Mouse (Mus musculus): ENCODE measurements at regions not wholly inside any gene's neighbourhood (a gene's known extent, or its start where the extent isn't known, plus 50 kb on each side); places are given as distances from the start of the nearest gene placed in this dataset.
"Not testable (repeated sequence)": the region's sequence is repeated elsewhere in the genome, so short reads cannot be mapped to it uniquely, and the experiment has no call there.

DNA sequence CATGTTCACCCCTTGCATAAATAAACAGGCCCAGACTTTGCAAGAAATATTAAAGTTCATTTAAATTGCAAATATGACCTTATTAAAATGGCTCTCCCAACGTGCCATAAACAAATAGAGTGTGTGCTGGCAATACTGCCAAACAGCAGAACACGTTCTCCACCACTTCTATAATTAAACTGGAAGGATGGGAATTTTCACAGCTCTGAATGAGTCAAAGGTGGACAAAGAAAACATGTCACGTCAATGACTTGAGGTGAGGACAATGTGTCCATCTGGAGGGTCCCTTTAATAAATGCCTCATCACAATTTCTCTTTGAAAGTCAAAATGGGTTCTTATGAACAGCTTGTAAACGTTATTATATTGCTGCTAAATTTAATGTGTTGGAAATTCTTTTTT is 114.8 kb downstream of the Galc start:
- H3K9me3 ChIP-seq (ENCODE audit: control insufficient read depth, low read length), result no peaks in the 10 kb centered on the region
- H3K27ac ChIP-seq (replicated peaks; ENCODE audit: low read depth, low read length), result no peak overlapping the region
- H3K27me3 ChIP-seq (replicated peaks; ENCODE audit: control insufficient read depth, insufficient read depth, low read length), result no peaks in the 10 kb centered on the region
- ATAC-seq (ENCODE audit: low read depth) (no peak), DNase-seq (ENCODE audit: low spot score) (no peak)
- H3K4me1 ChIP-seq (ENCODE audit: control insufficient read depth, insufficient read depth, low read length), result no peaks in the 10 kb centered on the region
- WGBS, result 75% methylated on average over 4 of the region's 4 CpGs
- H3K36me3 ChIP-seq (ENCODE audit: control insufficient read depth, insufficient read depth, low read length), result no peaks in the 10 kb centered on the region
- H3K4me2 ChIP-seq (ENCODE audit: low read depth, low read length), result no peak overlapping the region
- H3K9ac ChIP-seq (ENCODE audit: low read depth, low read length), result no peak overlapping the region
- H3K4me3 ChIP-seq (ENCODE audit: low read depth, low read length), result no peak overlapping the region

DNA sequence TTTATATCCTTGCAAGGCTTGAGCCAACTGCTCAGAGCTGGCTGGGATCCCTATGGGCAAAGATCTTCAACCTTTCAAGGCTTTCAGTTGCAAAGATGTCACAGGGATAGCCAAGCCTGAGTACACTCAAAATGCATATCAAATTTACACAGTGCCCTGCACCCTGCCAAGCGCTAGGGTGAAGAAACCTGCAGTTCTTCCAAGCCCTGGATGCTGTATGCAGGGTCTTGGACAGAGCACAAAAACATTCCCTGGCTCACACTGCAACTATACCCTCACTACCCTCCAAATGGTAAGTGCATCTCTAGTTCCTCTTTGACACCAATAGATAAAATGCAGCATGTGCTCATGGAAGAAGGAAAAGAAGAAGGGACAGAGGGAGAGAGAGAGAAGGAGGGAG is 116.1 kb downstream of the Galc start:
- H3K4me2 ChIP-seq (ENCODE audit: low read depth, low read length), result no peak overlapping the region
- H3K36me3 ChIP-seq (ENCODE audit: control insufficient read depth, insufficient read depth, low read length), result no peaks in the 10 kb centered on the region
- H3K9me3 ChIP-seq (ENCODE audit: control insufficient read depth, low read length), result no peaks in the 10 kb centered on the region
- no peaks in the 10 kb centered on the region for H3K27me3 ChIP-seq (replicated peaks; ENCODE audit: control insufficient read depth, insufficient read depth, low read length)
- H3K4me3 ChIP-seq (ENCODE audit: low read depth, low read length), result no peak overlapping the region
- DNase-seq (ENCODE audit: low spot score) (no peak), ATAC-seq (ENCODE audit: low read depth) (no peak)
- H3K27ac ChIP-seq (replicated peaks; ENCODE audit: low read depth, low read length), result no peak overlapping the region
- no peak overlapping the region for H3K9ac ChIP-seq (ENCODE audit: low read depth, low read length)
- H3K4me1 ChIP-seq (ENCODE audit: control insufficient read depth, insufficient read depth, low read length), result no peaks in the 10 kb centered on the region
- WGBS, result 89% methylated on average over 1 of the region's 1 CpGs

DNA sequence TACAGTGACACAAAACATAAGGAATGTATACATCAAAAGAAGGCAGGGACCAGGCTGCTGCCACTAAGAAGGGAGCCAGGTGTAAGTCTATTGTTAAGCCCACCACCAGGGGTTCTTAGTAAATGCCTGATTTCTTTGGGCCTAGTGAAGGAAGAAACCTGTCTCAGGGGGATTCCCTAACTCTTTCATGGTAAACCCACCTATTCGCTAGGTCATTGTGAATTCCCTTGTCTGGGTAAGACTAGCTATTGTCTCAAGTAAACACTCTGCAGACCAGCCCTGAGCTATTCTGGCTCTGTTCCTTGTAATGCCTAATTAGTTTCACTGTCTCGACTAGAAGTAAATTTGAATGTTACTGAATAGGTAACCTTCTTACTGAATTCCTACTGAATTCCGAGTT is 119.4 kb downstream of the Galc start:
- H3K27me3 ChIP-seq (replicated peaks; ENCODE audit: control insufficient read depth, insufficient read depth, low read length); DNase-seq (ENCODE audit: low spot score); H3K4me1 ChIP-seq (ENCODE audit: control insufficient read depth, insufficient read depth, low read length); H3K4me2 ChIP-seq (ENCODE audit: low read depth, low read length); H3K4me3 ChIP-seq (ENCODE audit: low read depth, low read length); H3K9me3 ChIP-seq (ENCODE audit: control insufficient read depth, low read length); H3K9ac ChIP-seq (ENCODE audit: low read depth, low read length); H3K36me3 ChIP-seq (ENCODE audit: control insufficient read depth, insufficient read depth, low read length); H3K27ac ChIP-seq (replicated peaks; ENCODE audit: low read depth, low read length); ATAC-seq (ENCODE audit: low read depth): not testable (repeated sequence)
- WGBS, result 70% methylated on average over 3 of the region's 3 CpGs

DNA sequence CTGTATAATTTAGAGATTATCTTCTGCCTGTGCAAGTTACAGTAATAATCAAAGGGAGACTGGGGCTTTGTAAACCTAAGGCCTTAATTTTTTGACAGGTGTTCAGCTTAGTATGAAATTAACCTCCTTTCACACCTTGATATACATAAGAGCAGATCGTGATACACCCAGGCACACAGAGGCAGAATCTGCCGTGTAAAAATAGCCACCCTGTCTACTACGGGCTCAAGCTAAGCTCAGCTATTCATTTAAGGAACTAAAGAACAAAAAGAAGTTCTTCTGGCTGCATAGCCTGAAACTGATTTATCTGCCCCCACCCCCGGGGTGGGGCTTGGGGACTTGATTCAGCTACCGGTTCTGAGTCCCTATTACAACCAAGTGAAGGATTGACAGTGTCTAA is 128.0 kb downstream of the Galc start:
- H3K4me1 ChIP-seq (ENCODE audit: control insufficient read depth, insufficient read depth, low read length), result no peaks in the 10 kb centered on the region
- ATAC-seq (ENCODE audit: low read depth), result no peak
- H3K9me3 ChIP-seq (ENCODE audit: control insufficient read depth, low read length), result no peaks in the 10 kb centered on the region
- H3K27me3 ChIP-seq (replicated peaks; ENCODE audit: control insufficient read depth, insufficient read depth, low read length), result no peaks in the 10 kb centered on the region
- no peak for DNase-seq (ENCODE audit: low spot score)
- no peaks in the 10 kb centered on the region for H3K36me3 ChIP-seq (ENCODE audit: control insufficient read depth, insufficient read depth, low read length)
- no peak overlapping the region for H3K4me3 ChIP-seq (ENCODE audit: low read depth, low read length)
- H3K27ac ChIP-seq (replicated peaks; ENCODE audit: low read depth, low read length), result no peak overlapping the region
- no peak overlapping the region for H3K4me2 ChIP-seq (ENCODE audit: low read depth, low read length)
- H3K9ac ChIP-seq (ENCODE audit: low read depth, low read length), result no peak overlapping the region
- WGBS, result 70% methylated on average over 5 of the region's 5 CpGs

DNA sequence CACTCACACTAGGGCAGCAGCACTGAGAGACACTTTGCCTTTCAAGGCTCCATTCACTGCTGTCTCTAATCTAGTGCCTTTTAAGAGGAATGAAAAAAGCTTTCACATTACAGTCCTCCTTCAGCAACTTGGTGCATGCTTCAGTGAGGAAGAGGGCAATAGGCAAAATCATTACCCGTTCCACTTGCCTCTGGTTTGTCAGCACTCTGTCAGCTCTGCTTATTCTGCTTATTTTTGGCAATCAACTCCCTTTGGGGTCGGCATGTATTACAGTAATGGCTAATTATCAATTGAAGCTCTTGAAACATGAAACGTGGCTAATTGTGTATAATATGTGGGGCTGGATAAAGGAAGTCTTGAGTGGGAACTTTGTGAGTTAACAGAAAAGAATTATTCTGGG is 135.7 kb downstream of the Galc start:
- Histone ChIP-seq H3K4me1 (ENCODE audit: control insufficient read depth, insufficient read depth, low read length) (no peaks in the 10 kb centered on the region), H3K27me3 (replicated peaks; ENCODE audit: control insufficient read depth, insufficient read depth, low read length) (no peaks in the 10 kb centered on the region), H3K9me3 (ENCODE audit: control insufficient read depth, low read length) (no peaks in the 10 kb centered on the region), H3K9ac (ENCODE audit: low read depth, low read length) (no peak overlapping the region), H3K27ac (replicated peaks; ENCODE audit: low read depth, low read length) (no peak overlapping the region), H3K4me3 (ENCODE audit: low read depth, low read length) (no peak overlapping the region), H3K4me2 (ENCODE audit: low read depth, low read length) (no peak overlapping the region), H3K36me3 (ENCODE audit: control insufficient read depth, insufficient read depth, low read length) (no peaks in the 10 kb centered on the region)
- WGBS, result 38% methylated on average over 3 of the region's 3 CpGs
- ATAC-seq (ENCODE audit: low read depth), result no peak
- no peak for DNase-seq (ENCODE audit: low spot score)

DNA sequence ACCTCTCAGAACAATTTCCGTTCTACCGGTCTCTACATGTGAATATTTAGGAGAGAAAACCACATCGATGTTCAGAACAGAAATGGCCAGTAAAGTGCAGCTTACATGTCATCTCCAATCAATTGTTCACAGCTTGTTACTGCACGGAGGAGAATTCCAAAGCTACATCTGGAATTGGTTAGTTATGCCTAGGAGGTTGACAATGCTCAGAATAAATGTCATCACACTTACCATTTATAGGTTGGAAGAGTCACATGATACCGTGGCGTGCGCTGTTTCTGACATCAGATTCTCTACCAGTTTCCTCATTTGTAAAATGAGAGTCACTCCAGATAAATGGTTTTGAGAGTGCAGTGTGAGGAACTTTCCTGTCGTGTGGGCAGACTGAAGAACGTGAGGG is 151.2 kb downstream of the Galc start:
- Histone ChIP-seq H3K9ac (ENCODE audit: low read depth, low read length) (no peak overlapping the region), H3K4me2 (ENCODE audit: low read depth, low read length) (peak overlapping the region; percentile 16), H3K4me1 (ENCODE audit: control insufficient read depth, insufficient read depth, low read length) (peaks cover 13% of the 10 kb centered on the region), H3K36me3 (ENCODE audit: control insufficient read depth, insufficient read depth, low read length) (no peaks in the 10 kb centered on the region), H3K27me3 (replicated peaks; ENCODE audit: control insufficient read depth, insufficient read depth, low read length) (no peaks in the 10 kb centered on the region), H3K9me3 (ENCODE audit: control insufficient read depth, low read length) (no peaks in the 10 kb centered on the region), H3K4me3 (ENCODE audit: low read depth, low read length) (no peak overlapping the region), H3K27ac (replicated peaks; ENCODE audit: low read depth, low read length) (peak overlapping the region; percentile 19)
- peak; percentile 47; the same call in 1 of the 2 replicates for ATAC-seq (ENCODE audit: low read depth)
- DNase-seq (ENCODE audit: low spot score), result peak; percentile 83
- WGBS, result 37% methylated on average over 9 of the region's 9 CpGs

DNA sequence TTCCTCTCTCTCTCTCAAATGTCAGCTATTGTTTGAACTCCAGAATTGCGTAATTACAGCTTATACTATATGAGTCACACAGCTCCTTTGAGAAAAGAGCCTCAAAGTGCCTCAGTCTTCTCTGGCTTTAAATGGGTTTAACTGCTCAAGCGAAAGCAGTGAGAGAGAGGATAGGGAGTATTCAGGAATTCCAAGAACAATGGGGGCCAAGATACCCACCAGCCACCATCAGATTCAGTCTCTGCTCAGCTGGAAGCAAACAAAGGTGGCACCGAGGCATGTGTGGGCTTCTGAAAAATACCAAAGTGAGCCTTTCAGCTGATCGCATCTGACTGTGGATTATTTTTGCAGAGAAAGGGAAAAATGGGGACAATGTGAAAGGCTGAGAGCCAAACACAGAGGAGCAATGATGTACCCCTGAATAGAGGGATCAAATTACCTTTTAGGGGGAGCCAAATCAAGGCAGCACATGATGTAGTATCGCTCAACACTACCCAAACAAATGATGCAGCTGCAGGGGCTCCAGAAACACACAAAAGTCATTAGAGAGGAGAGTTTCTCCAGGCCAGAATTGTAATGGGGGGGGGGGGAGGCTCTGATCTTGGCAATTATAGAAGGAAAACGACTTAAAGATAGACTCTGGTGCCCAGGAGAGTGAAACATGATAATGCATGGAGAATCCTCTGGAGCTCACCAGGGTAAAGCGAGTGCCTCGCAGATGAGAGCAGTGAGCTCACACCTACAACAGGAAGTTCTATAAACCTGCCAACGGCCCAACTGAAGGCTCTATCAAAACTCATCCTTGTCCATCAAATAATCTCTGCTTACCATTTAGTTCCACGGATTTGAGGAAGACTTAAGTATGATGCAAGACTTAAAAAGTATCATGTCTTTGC is 152.2 kb downstream of the Galc start:
- Histone ChIP-seq H3K9me3 (ENCODE audit: control insufficient read depth, low read length) (no peaks in the 10 kb centered on the region), H3K4me2 (ENCODE audit: low read depth, low read length) (peak overlapping the region; percentile 18; the same call in 1 of the 2 replicates), H3K4me3 (ENCODE audit: low read depth, low read length) (no peak overlapping the region), H3K36me3 (ENCODE audit: control insufficient read depth, insufficient read depth, low read length) (no peaks in the 10 kb centered on the region), H3K27me3 (replicated peaks; ENCODE audit: control insufficient read depth, insufficient read depth, low read length) (no peaks in the 10 kb centered on the region), H3K27ac (replicated peaks; ENCODE audit: low read depth, low read length) (peak overlapping the region; percentile 58), H3K4me1 (ENCODE audit: control insufficient read depth, insufficient read depth, low read length) (peaks cover 13% of the 10 kb centered on the region), H3K9ac (ENCODE audit: low read depth, low read length) (no peak overlapping the region)
- ATAC-seq (ENCODE audit: low read depth), result peak; percentile 70
- peak; percentile 63 for DNase-seq (ENCODE audit: low spot score)
- 31% methylated on average over 10 of the region's 10 CpGs for WGBS

- ATAC-seq (ENCODE audit: low read depth) (peak; percentile 81), DNase-seq (ENCODE audit: low spot score) (peak; percentile 83)
- Histone ChIP-seq H3K27me3 (replicated peaks; ENCODE audit: control insufficient read depth, insufficient read depth, low read length) (no peaks in the 10 kb centered on the region), H3K4me3 (ENCODE audit: low read depth, low read length) (no peak overlapping the region), H3K27ac (replicated peaks; ENCODE audit: low read depth, low read length) (peak overlapping the region; percentile 58; the same call in 1 of the 2 replicates), H3K9me3 (ENCODE audit: control insufficient read depth, low read length) (no peaks in the 10 kb centered on the region), H3K9ac (ENCODE audit: low read depth, low read length) (no peak overlapping the region), H3K36me3 (ENCODE audit: control insufficient read depth, insufficient read depth, low read length) (no peaks in the 10 kb centered on the region), H3K4me1 (ENCODE audit: control insufficient read depth, insufficient read depth, low read length) (peaks cover 13% of the 10 kb centered on the region), H3K4me2 (ENCODE audit: low read depth, low read length) (no peak overlapping the region)
- whole genome bisulfite sequencing, result 32% methylated on average over 3 of the region's 3 CpGs
These were observed 153.0 kb downstream of the Galc start for GRCm38 (mm10) chr12:98106151-98106788.
